Mouse (Mus musculus): ENCODE data around the gene Rpl11. TPM values are rescaled to one million over a fixed set of nuclear protein-coding genes. Genes with fewer than 3 reads are reported as not detected.
"Not testable (repeated sequence)": the region's sequence is repeated elsewhere in the genome, so short reads cannot be mapped to it uniquely, and the experiment has no call there.

Rpl11 gene
- polyA plus RNA-seq, 1 experiment from 2014 or later, result 276 TPM

DNA sequence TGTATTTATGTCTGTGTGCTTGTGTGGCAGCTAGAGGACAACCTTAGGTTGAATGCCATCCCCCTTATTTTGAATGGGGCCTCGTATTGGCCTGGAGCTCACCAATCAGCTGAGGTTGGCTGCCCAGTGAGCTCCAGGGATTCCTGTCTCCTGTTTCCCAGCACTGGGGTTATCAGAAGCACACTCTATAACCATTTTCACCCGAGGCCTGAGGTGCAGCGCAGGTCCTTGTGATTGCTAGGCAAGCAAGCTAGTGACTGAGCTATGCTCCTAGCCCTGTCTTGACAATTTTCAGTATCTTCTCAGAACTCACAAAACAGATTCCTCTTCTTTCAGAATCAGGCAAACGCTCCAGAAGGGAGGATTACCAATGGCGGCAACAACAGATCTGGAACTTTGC, 68.7 kb downstream of the Rpl11 start:
- Histone ChIP-seq H3K36me3 (replicated peaks) (peaks cover 8% of the 10 kb centered on the region; the same call in 1 of the 2 replicates), H3K27me3 (replicated peaks) (no peaks in the 10 kb centered on the region), H3K9me3 (no peaks in the 10 kb centered on the region), H3K9ac (no peak overlapping the region), H3K4me2 (no peak overlapping the region), H3K4me1 (peaks cover 23% of the 10 kb centered on the region), H3K4me3 (no peak overlapping the region), H3K27ac (no peak overlapping the region)
- whole genome bisulfite sequencing, result 93% methylated on average over 5 of the region's 5 CpGs
- no peak for ATAC-seq (replicated peaks)

DNA sequence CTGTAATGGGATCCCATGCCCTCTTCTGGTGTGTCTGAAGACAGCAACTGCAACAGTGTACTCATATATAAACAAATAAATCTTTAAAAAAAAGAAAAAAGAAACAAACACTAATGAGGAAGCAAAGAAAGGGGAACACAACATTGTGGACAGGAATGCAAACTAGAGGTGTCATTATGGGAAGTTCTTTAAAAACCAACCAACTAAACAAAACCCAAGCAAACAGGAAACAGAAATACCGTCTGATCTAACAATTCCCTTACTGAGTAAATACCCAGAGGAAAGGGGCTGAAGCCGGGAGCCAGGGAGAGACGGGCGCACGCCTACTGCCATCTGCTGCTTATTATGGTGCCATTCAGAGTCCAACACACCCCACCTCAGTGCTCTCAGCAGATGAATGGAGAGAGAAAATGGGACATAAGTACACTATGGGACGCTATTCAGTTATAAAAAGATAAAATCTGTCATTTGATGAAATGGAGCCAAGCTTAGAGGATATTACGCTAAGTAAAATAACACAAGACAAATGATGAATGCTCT, 71.6 kb downstream of the Rpl11 start:
- Histone ChIP-seq H3K9ac (no peak overlapping the region), H3K9me3 (no peaks in the 10 kb centered on the region), H3K4me1 (peaks cover 16% of the 10 kb centered on the region), H3K27me3 (replicated peaks) (no peaks in the 10 kb centered on the region), H3K36me3 (replicated peaks) (peaks cover 12% of the 10 kb centered on the region; the same call in 1 of the 2 replicates), H3K27ac (no peak overlapping the region), H3K4me2 (no peak overlapping the region), H3K4me3 (no peak overlapping the region)
- 77% methylated on average over 7 of the region's 7 CpGs for WGBS
- no peak for ATAC-seq (replicated peaks)

DNA sequence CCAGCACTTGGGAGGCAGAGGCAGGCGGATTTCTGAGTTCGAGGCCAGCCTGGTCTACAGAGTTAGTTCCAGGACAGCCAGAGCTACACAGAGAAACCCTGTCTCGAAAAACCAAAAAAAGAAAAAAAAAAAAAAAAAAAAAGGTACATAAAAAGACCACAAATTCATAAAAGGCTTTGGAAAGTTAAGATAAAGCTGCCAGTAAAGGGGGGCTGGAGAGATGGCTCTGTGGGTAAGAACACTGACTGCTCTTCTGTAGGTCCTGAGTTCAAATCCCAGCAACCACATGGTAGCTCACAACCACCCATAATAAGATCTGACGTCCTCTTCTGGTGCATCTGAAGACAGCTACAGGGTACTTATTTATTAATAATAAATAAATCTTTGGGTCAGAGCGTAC, 73.0 kb downstream of the Rpl11 start:
- WGBS, result 97% methylated on average over 5 of the region's 5 CpGs
- not testable (repeated sequence) for H3K9me3 ChIP-seq; H3K9ac ChIP-seq; H3K27me3 ChIP-seq (replicated peaks); H3K4me2 ChIP-seq; H3K4me3 ChIP-seq; H3K4me1 ChIP-seq; ATAC-seq (replicated peaks); H3K27ac ChIP-seq
- peaks cover 22% of the 10 kb centered on the region; the same call in 1 of the 2 replicates for H3K36me3 ChIP-seq (replicated peaks)

Other genes starting within 250 kb of the Rpl11 start
- gene Srsf10, start 197.7 kb downstream of the Rpl11 start, polyA plus RNA-seq (2015; fragmentation: Nextera tagmentation; extraction: Ambion mirVana), result 183 and 190 TPM in 2 replicates
- gene Pnrc2, start 179.6 kb downstream of the Rpl11 start, polyA plus RNA-seq (2015; fragmentation: Nextera tagmentation; extraction: Ambion mirVana), result 92.1 and 96.0 TPM in 2 replicates
- 0.19 TPM in 1 of 2 replicates, not detected in the other for gene Cnr2, start 158.0 kb downstream of the Rpl11 start, polyA plus RNA-seq (2015; fragmentation: Nextera tagmentation; extraction: Ambion mirVana)
- 63.2 and 68.3 TPM in 2 replicates for gene Fuca1, start 132.7 kb downstream of the Rpl11 start, polyA plus RNA-seq (2015; fragmentation: Nextera tagmentation; extraction: Ambion mirVana)
- gene Hmgcl, start 107.0 kb downstream of the Rpl11 start, polyA plus RNA-seq (2015; fragmentation: Nextera tagmentation; extraction: Ambion mirVana), result 57.0 and 63.4 TPM in 2 replicates
- gene Gale, start 89.7 kb downstream of the Rpl11 start, polyA plus RNA-seq (2015; fragmentation: Nextera tagmentation; extraction: Ambion mirVana), result 41.6 and 44.2 TPM in 2 replicates
- gene Lypla2, start 80.8 kb downstream of the Rpl11 start, polyA plus RNA-seq (2015; fragmentation: Nextera tagmentation; extraction: Ambion mirVana), result 228 and 233 TPM in 2 replicates
- 62.8 and 64.6 TPM in 2 replicates for gene Pithd1, start 66.2 kb downstream of the Rpl11 start, polyA plus RNA-seq (2015; fragmentation: Nextera tagmentation; extraction: Ambion mirVana)
- 27.5 TPM in 2 replicates for gene Eloa, start 31.7 kb downstream of the Rpl11 start, polyA plus RNA-seq (2015; fragmentation: Nextera tagmentation; extraction: Ambion mirVana)
- gene Id3, start 90.1 kb upstream of the Rpl11 start, polyA plus RNA-seq (2015; fragmentation: Nextera tagmentation; extraction: Ambion mirVana), result 127 and 151 TPM in 2 replicates
- gene E2f2, start 119.0 kb upstream of the Rpl11 start, polyA plus RNA-seq (2015; fragmentation: Nextera tagmentation; extraction: Ambion mirVana), result 2.2 and 2.3 TPM in 2 replicates
- 5.1 and 5.2 TPM in 2 replicates for gene Asap3, start 152.9 kb upstream of the Rpl11 start, polyA plus RNA-seq (2015; fragmentation: Nextera tagmentation; extraction: Ambion mirVana)
- gene Tcea3, start 194.3 kb upstream of the Rpl11 start, polyA plus RNA-seq (2015; fragmentation: Nextera tagmentation; extraction: Ambion mirVana), result 1.4 and 1.8 TPM in 2 replicates
- 42.8 and 43.2 TPM in 2 replicates for gene Zfp46, start 231.3 kb upstream of the Rpl11 start, polyA plus RNA-seq (2015; fragmentation: Nextera tagmentation; extraction: Ambion mirVana)